Mouse (Mus musculus): ENCODE data around the gene Rnf26. TPM values are rescaled to one million over a fixed set of nuclear protein-coding genes. Genes with fewer than 3 reads are reported as not detected.

Rnf26 gene
- polyA plus RNA-seq, 1 experiment from 2014 or later: 80.1 TPM

Other genes with a start within 250 kb of the Rnf26 start
- 0.39 and 0.41 TPM in 2 replicates for gene Thy1, start 70.1 kb downstream of the Rnf26 start, polyA plus RNA-seq (2016; fragmentation: Nextera tagmentation; extraction: Ambion mirVana)
- gene Usp2, start 46.5 kb downstream of the Rnf26 start, polyA plus RNA-seq (2016; fragmentation: Nextera tagmentation; extraction: Ambion mirVana): 10.7 and 12.0 TPM in 2 replicates
- 0.09 and 0.12 TPM in 2 replicates for gene Mfrp, start 11.8 kb downstream of the Rnf26 start, polyA plus RNA-seq (2016; fragmentation: Nextera tagmentation; extraction: Ambion mirVana)
- gene C1qtnf5, start 6.3 kb downstream of the Rnf26 start, polyA plus RNA-seq (2016; fragmentation: Nextera tagmentation; extraction: Ambion mirVana): 0.27 and 0.75 TPM in 2 replicates
- 0.31 and 0.49 TPM in 2 replicates for gene Gm49380, start within 50 bp of the Rnf26 start, polyA plus RNA-seq (2016; fragmentation: Nextera tagmentation; extraction: Ambion mirVana)
- gene Mcam, start 21.0 kb upstream of the Rnf26 start, polyA plus RNA-seq (2016; fragmentation: Nextera tagmentation; extraction: Ambion mirVana): 11.2 and 12.3 TPM in 2 replicates
- gene Cbl, start 120.5 kb upstream of the Rnf26 start, polyA plus RNA-seq (2016; fragmentation: Nextera tagmentation; extraction: Ambion mirVana): 25.4 and 25.5 TPM in 2 replicates
- gene Ccdc153, start 127.2 kb upstream of the Rnf26 start, polyA plus RNA-seq (2016; fragmentation: Nextera tagmentation; extraction: Ambion mirVana): not detected in 2 replicates
- 0.09 TPM in 1 of 2 replicates, not detected in the other for gene Pdzd3, start 138.0 kb upstream of the Rnf26 start, polyA plus RNA-seq (2016; fragmentation: Nextera tagmentation; extraction: Ambion mirVana)
- gene Nlrx1, start 155.1 kb upstream of the Rnf26 start, polyA plus RNA-seq (2016; fragmentation: Nextera tagmentation; extraction: Ambion mirVana): 1.9 and 2.4 TPM in 2 replicates
- 2.6 and 3.1 TPM in 2 replicates for gene Abcg4, start 175.1 kb upstream of the Rnf26 start, polyA plus RNA-seq (2016; fragmentation: Nextera tagmentation; extraction: Ambion mirVana)
- 29.6 and 31.4 TPM in 2 replicates for gene Hinfp, start 192.2 kb upstream of the Rnf26 start, polyA plus RNA-seq (2016; fragmentation: Nextera tagmentation; extraction: Ambion mirVana)
- 6.8 and 7.8 TPM in 2 replicates for gene C2cd2l, start 206.8 kb upstream of the Rnf26 start, polyA plus RNA-seq (2016; fragmentation: Nextera tagmentation; extraction: Ambion mirVana)
- 53.8 and 53.9 TPM in 2 replicates for gene Dpagt1, start 212.5 kb upstream of the Rnf26 start, polyA plus RNA-seq (2016; fragmentation: Nextera tagmentation; extraction: Ambion mirVana)
- 601 and 615 TPM in 2 replicates for gene H2afx, start 221.2 kb upstream of the Rnf26 start, polyA plus RNA-seq (2016; fragmentation: Nextera tagmentation; extraction: Ambion mirVana)
- gene Hmbs, start 230.7 kb upstream of the Rnf26 start, polyA plus RNA-seq (2016; fragmentation: Nextera tagmentation; extraction: Ambion mirVana): 167 and 175 TPM in 2 replicates
- gene Vps11, start 248.2 kb upstream of the Rnf26 start, polyA plus RNA-seq (2016; fragmentation: Nextera tagmentation; extraction: Ambion mirVana): 30.7 and 30.9 TPM in 2 replicates